Mouse (Mus musculus): ENCODE measurements around the gene Map1b.
A peak's percentile ranks its signal among the peaks of the same experiment; 100 is the strongest.

DNA sequence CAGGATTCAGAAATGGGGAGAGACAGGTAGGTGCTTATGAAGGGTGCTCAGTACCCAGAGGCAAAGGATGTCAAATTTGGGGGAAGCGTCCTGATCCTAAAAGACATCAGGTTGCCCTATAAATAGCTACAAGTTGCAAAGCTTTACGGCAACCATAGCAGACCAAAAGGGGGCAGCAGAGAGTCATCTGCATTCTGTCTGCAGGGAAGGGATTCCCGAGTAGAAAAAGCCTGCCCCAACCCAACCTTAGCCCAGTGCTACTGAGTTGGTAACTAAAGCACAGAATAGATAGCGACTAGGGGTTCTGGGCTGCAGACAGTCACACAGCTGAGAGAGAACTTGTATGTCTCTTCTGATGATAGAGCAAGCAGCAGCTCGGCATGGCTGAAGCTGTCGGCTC, 140.8 kb downstream of the Map1b start:
- TF ChIP-seq CTCF (IDR thresholded peaks at IDR 0.05; ENCODE audit: control insufficient read depth, insufficient read depth, low read length): peak; percentile 58
- no peak for TF ChIP-seq POLR2A (IDR thresholded peaks at IDR 0.05; ENCODE audit: borderline replicate concordance, control insufficient read depth, low read depth, low read length)
